Mouse (Mus musculus) CH12.LX (cell line): Measurements from ENCODE around the gene Rims3.

Experiments used
- CTCF ChIP-seq, 2 experiments: IDR thresholded peaks in 1 of 2; conservative IDR thresholded peaks in 1 of 2; 2 replicates each; pipeline ENCODE4 v1.5.1; 2011 to 2012; ENCODE audit warnings: low read depth in 2 of 2, low read length in 2 of 2, improper control_type of control experiment in 1 of 2, inconsistent platforms in 1 of 2, mild to moderate bottlenecking in 1 of 2, moderate library complexity in 1 of 2
- EP300 ChIP-seq: IDR thresholded peaks from 2 replicates; pipeline ENCODE4 v1.6.1; 2011; ENCODE audit warnings: low read length, improper control_type of control experiment
- POLR2AphosphoS2 ChIP-seq: IDR thresholded peaks from 2 replicates; pipeline ENCODE4 v1.6.1; 2011; ENCODE audit warnings: low read depth, low read length, improper control_type of control experiment
- TCF12 ChIP-seq: IDR thresholded peaks from 2 replicates; pipeline ENCODE4 v1.6.1; 2014; ENCODE audit warnings: low read depth, mild to moderate bottlenecking, inconsistent platforms, low read length, improper control_type of control experiment

DNA sequence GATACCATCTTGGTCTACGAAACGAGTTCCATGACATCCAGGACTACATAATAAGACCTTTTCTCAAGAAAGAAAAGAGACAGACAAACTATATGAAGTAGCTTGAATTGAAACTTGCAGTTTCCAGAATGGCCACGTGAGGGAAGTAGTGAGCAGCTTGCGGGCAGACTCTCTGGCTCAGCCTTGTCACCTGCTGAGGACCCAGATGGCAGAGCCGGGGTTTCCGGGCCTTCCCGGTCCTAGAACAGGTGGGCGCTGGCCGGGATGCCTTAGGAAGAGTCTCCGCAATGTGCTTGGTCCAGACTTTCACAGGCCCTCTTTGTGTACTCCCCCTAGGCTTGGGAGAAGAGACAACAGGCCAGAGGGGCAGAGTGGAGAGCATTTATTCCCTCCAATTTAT is 3.7 kb upstream of the Rims3 start:
- TF ChIP-seq EP300 (no peak), TCF12 (no peak), CTCF (conservative IDR thresholded peaks at IDR 0.05 in 1 of 2, IDR thresholded peaks at IDR 0.05 in 1 of 2; ENCODE audit: low read depth in 2 of 2, low read length in 2 of 2) (peak; percentile 82 to 91), POLR2AphosphoS2 (no peak)
